Mouse (Mus musculus) liver, adult 2 months (tissue): ENCODE data around the gene Agrp. TPM values are rescaled to one million over a fixed set of nuclear protein-coding genes. Genes with fewer than 3 reads are reported as not detected.
A peak's percentile ranks its signal among the peaks of the same experiment; 100 is the strongest.
"Not testable (repeated sequence)": the region's sequence is repeated elsewhere in the genome, so short reads cannot be mapped to it uniquely, and the experiment has no call there.

ENCODE experiments used
- DNase-seq: peaks from one replicate; pipeline ENCODE4 v3.0.0-alpha.2; 2011; ENCODE audit warnings: low read depth, low spot score; ENCODE audit errors: extremely low read depth
- H3K27ac ChIP-seq: fragments of 200-500 bp; replicated peaks from 2 replicates; pipeline ENCODE4 v1.5.1; 2012; ENCODE audit warnings: low read depth, mild to moderate bottlenecking, control low read depth, inconsistent platforms, low read length; ENCODE audit not compliant: insufficient read depth
- H3K27me3 ChIP-seq: fragments of 200-500 bp; 2 replicates; pipeline ENCODE4 v1.6.1; 2012; ENCODE audit warnings: mild to moderate bottlenecking, moderate library complexity, low read length, inconsistent platforms; ENCODE audit not compliant: control insufficient read depth, insufficient read depth
- H3K36me3 ChIP-seq: fragments of 200-500 bp; 2 replicates; pipeline ENCODE4 v1.6.1; 2012; ENCODE audit warnings: low read length, inconsistent platforms; ENCODE audit not compliant: control insufficient read depth, insufficient read depth
- H3K4me1 ChIP-seq: fragments of 200-500 bp; 2 replicates; pipeline ENCODE4 v1.6.1; 2011; ENCODE audit warnings: low read length; ENCODE audit not compliant: control insufficient read depth, insufficient read depth
- H3K4me3 ChIP-seq: fragments of 200-500 bp; 2 replicates; pipeline ENCODE4 v1.5.1; 2011; ENCODE audit warnings: low read depth, mild to moderate bottlenecking, control low read depth, low read length, moderate library complexity; ENCODE audit not compliant: insufficient read depth
- H3K79me2 ChIP-seq: fragments of 200-500 bp; 2 replicates; pipeline ENCODE4 v1.6.1; 2012; ENCODE audit warnings: inconsistent platforms, mild to moderate bottlenecking, low read length, moderate library complexity; ENCODE audit not compliant: control insufficient read depth, insufficient read depth
- H3K9ac ChIP-seq: fragments of 200-500 bp; 2 replicates; pipeline ENCODE4 v1.6.1; 2012; ENCODE audit warnings: low read depth, mild to moderate bottlenecking, control low read depth, inconsistent platforms, low read length
- CTCF ChIP-seq: fragments of 200-500 bp; IDR thresholded peaks from 2 replicates; pipeline ENCODE4 v1.5.1; 2011; ENCODE audit warnings: low read depth, low read length, control low read depth
- POLR2A ChIP-seq: fragments of 200-500 bp; IDR thresholded peaks from 2 replicates; pipeline ENCODE4 v1.6.1; 2011; ENCODE audit warnings: low read length, control low read depth; ENCODE audit not compliant: insufficient read depth; ENCODE audit errors: extremely low read depth
- WGBS: fragments of 180-500 bp; shearing (Covaris S2); methylation state at CpG from one replicate; pipeline ENCODE4 v1.1.7; 2018; 5-methylcytosine and 5-hydroxymethylcytosine counted together
- polyA plus RNA-seq: library from polyadenylated mRNA; depleted of rRNA; stranded (reverse); fragments of >200 nt; gene quantifications from 2 replicates; pipeline ENCODE4 v1.2.3, GENCODE M21; 2012
- total RNA-seq: library from RNA; depleted of rRNA; stranded (reverse); fragments of >200 nt; gene quantifications from 2 replicates; pipeline ENCODE4 v1.2.3, GENCODE M21; 2014

Agrp gene
- total and polyA plus RNA-seq, 2 experiments = not detected

DNA sequence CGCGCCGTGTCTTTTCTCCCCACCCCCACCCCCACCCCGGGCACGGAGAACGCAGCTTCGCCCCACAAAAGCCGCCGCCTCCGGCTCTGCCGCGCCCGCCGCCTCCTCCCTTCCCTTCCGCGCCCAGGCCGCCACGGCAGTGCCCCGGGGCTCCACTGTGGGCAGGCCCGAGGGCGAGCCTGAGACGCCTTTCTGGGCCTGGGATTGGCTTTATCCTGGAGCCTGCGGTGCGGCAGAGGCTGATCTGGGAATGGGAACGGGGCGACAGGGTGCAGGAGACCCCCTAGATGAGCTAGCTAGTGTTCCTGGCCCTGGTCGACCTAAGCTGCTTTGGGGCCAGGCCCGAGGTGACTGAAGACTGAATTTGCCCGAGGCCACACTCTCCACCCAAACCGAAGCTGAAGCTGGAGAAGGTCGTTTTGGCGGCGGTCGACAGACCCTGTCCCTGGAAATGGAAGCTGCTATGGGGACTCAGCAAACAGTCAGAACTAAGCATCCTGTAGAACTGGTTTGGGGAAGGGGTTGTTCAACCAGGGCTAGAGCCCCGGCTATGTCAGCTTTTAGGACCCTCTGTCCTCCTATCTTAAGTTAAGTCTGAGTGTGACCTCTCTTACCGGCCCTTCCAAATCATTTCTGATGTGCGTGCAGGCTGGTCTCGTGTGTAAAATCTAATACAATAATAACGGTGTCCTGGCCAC lies 31.6 kb downstream of the Agrp start:
- TF ChIP-seq CTCF (no peak), POLR2A (no peak)
- peaks cover 13% of the 10 kb centered on the region for H3K79me2 ChIP-seq
- H3K9ac ChIP-seq = peak overlapping the region; percentile 77
- no peaks in the 10 kb centered on the region for H3K27me3 ChIP-seq
- no peak for DNase-seq
- H3K27ac ChIP-seq = peak overlapping the region; percentile 79
- H3K36me3 ChIP-seq = no peaks in the 10 kb centered on the region
- H3K4me1 ChIP-seq = peaks cover 9% of the 10 kb centered on the region
- WGBS = under 1% methylated on average over 37 of the region's 39 CpGs
- H3K4me3 ChIP-seq = peak overlapping the region; percentile 71

DNA sequence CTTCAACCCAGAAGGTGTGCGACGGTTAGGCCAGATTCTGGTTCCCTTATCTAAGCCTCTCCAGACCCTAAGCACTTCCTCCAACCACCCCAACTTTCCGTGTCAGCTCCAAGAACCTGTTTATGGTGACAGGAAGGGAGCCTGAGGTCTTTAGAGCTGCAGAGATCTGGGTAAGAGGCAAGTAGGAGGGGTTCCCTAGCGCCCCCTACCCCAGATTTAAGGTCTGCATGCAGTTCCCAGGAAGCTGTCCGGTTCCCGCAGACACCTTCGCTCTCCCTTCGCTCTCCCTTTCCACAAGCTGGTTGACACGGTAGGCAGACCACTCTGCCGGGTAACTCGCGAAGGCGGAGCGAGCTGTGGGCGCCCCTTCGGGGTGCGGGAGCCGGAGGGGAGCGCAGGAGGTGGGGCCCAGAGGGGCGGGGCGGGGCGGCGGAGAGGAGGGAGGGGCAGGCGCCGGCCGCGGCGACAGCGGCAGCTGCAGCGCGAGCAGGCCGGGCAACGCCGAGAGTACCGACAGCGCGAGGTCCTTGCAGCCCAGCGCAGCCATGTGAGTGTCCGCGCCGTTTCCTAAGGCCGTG lies 32.3 kb downstream of the Agrp start, which contains the start of gene Ripor1:
Gene Ripor1, plus strand, starts transcription at position 452 of the 578 bp plus-strand sequence.
- Histone ChIP-seq H3K4me1 (peaks cover 9% of the 10 kb centered on the region), H3K9ac (peak within 1 kb of the TSS; percentile 77), H3K79me2 (peaks cover 13% of the 10 kb centered on the region), H3K27me3 (no peaks in the 10 kb centered on the region), H3K4me3 (peak within 1 kb of the TSS; percentile 71), H3K27ac (peak within 1 kb of the TSS; percentile 79), H3K36me3 (no peaks in the 10 kb centered on the region)
- WGBS = 1% methylated on average over 32 of the region's 42 CpGs
- DNase-seq = peak; percentile 52
- TF ChIP-seq POLR2A = peak; percentile 73
- peak; percentile 60 for TF ChIP-seq CTCF

DNA sequence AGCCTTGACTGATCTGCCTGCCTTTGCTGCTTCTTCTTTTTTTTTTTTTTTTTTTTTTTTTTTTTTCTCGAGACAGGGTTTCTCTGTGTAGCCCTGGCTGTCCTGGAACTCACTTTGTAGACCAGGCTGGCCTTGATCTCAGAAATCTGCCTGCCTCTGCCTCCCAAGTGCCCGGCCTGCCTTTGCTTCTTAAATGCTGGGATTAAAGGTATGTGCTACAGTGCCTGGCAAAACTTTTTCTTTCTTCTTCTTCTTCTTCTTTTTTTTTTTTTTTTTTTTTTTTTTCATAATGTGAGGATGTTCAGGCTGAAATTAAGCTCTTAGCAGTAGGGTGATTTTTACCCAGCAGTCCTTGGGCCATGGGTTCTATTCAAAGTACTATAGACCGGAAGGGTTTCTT lies 34.7 kb downstream of the Agrp start:
- H3K4me3 ChIP-seq, H3K27me3 ChIP-seq, H3K9ac ChIP-seq, DNase-seq, H3K36me3 ChIP-seq, H3K79me2 ChIP-seq, H3K4me1 ChIP-seq, H3K27ac ChIP-seq: not testable (repeated sequence)
- 78% methylated on average over 3 of the region's 3 CpGs for WGBS

DNA sequence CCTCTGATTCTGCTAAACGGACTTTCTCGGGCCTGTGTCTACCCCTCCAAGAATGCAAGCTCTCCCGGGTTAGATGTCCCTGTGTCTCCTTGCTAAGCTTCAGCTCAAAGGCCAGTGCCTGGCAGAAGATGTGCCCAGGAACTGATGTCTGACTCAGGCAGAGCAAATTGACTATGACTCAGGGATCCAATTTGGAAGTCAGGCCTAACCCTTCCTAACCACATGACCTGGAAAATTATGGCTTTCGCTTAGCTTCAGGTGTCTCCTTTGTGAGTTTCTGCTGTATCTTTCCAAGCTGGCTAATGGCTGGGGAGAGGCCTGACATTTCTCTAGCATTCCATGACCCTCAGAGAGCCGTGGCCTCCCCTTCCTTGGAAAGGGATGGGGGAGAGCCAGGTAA lies 35.9 kb downstream of the Agrp start:
- no peak for DNase-seq
- no peaks in the 10 kb centered on the region for H3K79me2 ChIP-seq
- no peak overlapping the region for H3K4me3 ChIP-seq
- no peak overlapping the region for H3K9ac ChIP-seq
- H3K36me3 ChIP-seq = no peaks in the 10 kb centered on the region
- H3K27ac ChIP-seq = no peak overlapping the region
- WGBS = 81% methylated on average over 5 of the region's 5 CpGs
- H3K4me1 ChIP-seq = peaks cover 3% of the 10 kb centered on the region
- no peak for TF ChIP-seq CTCF
- H3K27me3 ChIP-seq = no peaks in the 10 kb centered on the region

DNA sequence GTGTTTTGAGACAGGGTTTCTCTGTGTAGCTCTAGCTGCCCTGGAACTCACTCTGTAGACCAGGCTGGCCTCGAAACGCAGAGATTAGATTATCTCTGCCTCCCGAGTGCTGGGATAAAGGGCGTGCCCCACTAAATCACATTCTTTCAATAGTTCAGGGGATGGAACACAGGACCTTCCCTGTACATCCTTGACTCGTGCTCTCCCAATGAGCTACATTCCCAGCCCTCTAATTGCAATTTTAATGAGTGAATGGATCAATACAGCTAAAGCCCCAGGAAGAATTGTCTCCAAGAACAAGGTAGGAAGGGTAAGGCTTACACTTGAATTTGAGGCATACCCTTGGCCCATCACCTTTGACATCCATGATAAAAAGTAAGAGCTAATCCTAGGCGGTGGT lies 38.4 kb downstream of the Agrp start:
- Histone ChIP-seq H3K79me2 (no peaks in the 10 kb centered on the region), H3K4me3 (no peak overlapping the region), H3K9ac (no peak overlapping the region), H3K4me1 (no peaks in the 10 kb centered on the region), H3K36me3 (no peaks in the 10 kb centered on the region), H3K27ac (no peak overlapping the region), H3K27me3 (no peaks in the 10 kb centered on the region)
- WGBS = 86% methylated on average over 6 of the region's 6 CpGs
- DNase-seq = no peak
- no peak for TF ChIP-seq POLR2A
- no peak for TF ChIP-seq CTCF

DNA sequence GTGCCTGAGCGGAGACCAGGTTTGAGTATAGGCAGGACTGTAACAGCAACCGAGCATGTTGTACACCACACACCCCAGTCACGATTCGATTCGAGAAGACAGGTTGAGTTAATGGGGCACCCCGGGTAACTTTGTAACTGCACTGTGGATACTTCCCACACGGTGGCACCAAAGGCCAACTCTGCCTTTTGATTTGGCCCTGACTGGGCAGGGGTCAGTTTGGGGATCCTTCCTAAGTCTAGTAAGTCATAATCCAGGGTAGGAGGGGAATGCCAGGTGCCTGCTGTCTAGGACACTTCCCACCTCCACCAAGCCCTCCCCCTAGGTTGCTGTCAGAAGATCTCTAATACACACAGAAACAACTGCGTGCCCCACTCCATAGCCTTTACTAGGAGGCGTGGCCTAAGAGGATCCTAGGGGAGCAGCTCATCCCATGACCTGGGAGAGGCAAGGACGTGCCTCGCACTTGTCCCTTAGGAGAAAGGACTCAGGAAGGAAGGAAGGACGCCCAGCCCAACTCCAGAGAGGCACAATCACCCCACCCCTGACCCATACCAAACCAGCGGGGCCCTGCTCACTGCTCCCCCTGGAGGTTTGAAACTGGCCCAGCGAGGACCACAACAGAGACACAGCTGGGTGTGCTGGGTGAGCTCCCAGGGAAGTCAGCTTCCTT lies 40.7 kb downstream of the Agrp start:
- H3K4me3 ChIP-seq = peak overlapping the region; percentile 3; the same call in 1 of the 2 replicates
- TF ChIP-seq CTCF (peak; percentile 86), POLR2A (no peak)
- no peaks in the 10 kb centered on the region for H3K27me3 ChIP-seq
- no peaks in the 10 kb centered on the region for H3K79me2 ChIP-seq
- H3K4me1 ChIP-seq = no peaks in the 10 kb centered on the region
- DNase-seq = peak; percentile 52
- WGBS = 5% methylated on average over 14 of the region's 14 CpGs
- H3K9ac ChIP-seq = peak overlapping the region; percentile 57
- H3K36me3 ChIP-seq = no peaks in the 10 kb centered on the region
- no peak overlapping the region for H3K27ac ChIP-seq
